In the genomic region with DNA sequence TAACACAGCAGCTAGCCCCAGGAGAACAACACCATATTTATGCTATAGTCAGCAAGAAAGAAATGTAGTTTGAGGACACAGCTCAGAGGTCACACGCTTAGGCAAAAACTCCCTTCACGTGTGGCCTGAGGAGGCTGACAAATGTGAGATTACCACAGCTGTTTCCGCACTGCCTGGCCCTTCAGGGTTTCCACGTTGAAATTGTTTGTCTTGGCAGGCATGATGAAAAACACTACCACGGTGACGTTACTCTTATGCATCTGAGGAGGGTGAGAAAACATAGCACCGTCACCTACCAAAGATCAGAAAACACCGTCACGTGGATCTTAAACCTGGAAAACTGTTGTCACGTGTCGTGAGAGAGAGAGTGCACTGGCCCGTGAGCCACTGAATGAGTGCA, we compare ENCODE assay signal across 24 mouse cellular contexts. TPM values are rescaled to one million over a fixed set of nuclear protein-coding genes. Genes with fewer than 3 reads are reported as not detected.
DNase-seq lines count a peak whose midpoint lies in the region; ATAC-seq and TF ChIP-seq lines count a peak whose summit lies in the region.
"Had no signal": no experiment of that assay in that cellular context is flagged by ENCODE, and none has a peak within 500 bp of the region (broad histone marks: within the 10 kb centered on the region; RNA-seq: fewer than 3 reads in every experiment).

No protein-coding gene starts in this region.

- H3K9ac ChIP-seq in liver, postnatal 0 days (replicated peaks): no peak overlapping the region
- H3K9ac ChIP-seq in liver, embryonic 12.5 days: no peak overlapping the region
- H3K9ac ChIP-seq: embryonic facial prominence, embryonic 13.5 days; hindbrain, embryonic 12.5 days; liver, embryonic 14.5 days; midbrain, embryonic 15.5 days; neural tube, embryonic 12.5 days had no signal

- WGBS in liver, postnatal 0 days (ENCODE audit: insufficient replicate concordance): 81% methylated on average over 12 of the region's 12 CpGs
- 71% methylated on average over 12 of the region's 12 CpGs for WGBS in liver, embryonic 12.5 days (ENCODE audit: insufficient replicate concordance)

- H3K4me3 ChIP-seq in liver, postnatal 0 days (ENCODE audit: low read depth, low read length): no peak overlapping the region
- H3K4me3 ChIP-seq in liver, embryonic 12.5 days: no peak overlapping the region
- H3K4me3 ChIP-seq: embryonic facial prominence, embryonic 13.5 days; gastrocnemius, adult 2 months; hindbrain, embryonic 12.5 days; layer of hippocampus, adult 2 months; midbrain, embryonic 15.5 days; neural tube, embryonic 12.5 days had no signal

- peak; percentile 73 for ATAC-seq in liver, postnatal 0 days
- no peak for ATAC-seq in liver, embryonic 12.5 days
- ATAC-seq in inflammation-experienced regulatory T-cells, adult 6 months: no peak
- ATAC-seq: forebrain, embryonic 14.5 days; midbrain, embryonic 15.5 days; Patski had no signal

- peak; percentile 6 to 8 for DNase-seq in heart, adult 9 months (ENCODE audit: low spot score in 2 of 2)
- no peak for DNase-seq in heart, adult 8-10 months (ENCODE audit: low spot score)
- peak; percentile 8 for DNase-seq in kidney, adult 18-20 months
- no peak for DNase-seq in kidney, postnatal 10 days
- DNase-seq in liver, postnatal 0 days: no peak
- DNase-seq in fibroblast of lung, adult 2 months (ENCODE audit: low read depth): peak; percentile 12
- DNase-seq: cerebellum, adult 11-12 months; cerebellum, postnatal 10 days; gastrocnemius, adult 2 months had no signal

- no peak for TF ChIP-seq EP300 in liver, postnatal 0 days (IDR thresholded peaks at IDR 0.05; ENCODE audit: low read depth)

- no peaks in the 10 kb centered on the region for H3K4me1 ChIP-seq in liver, postnatal 0 days (ENCODE audit: insufficient read depth)
- H3K4me1 ChIP-seq in liver, embryonic 12.5 days: no peaks in the 10 kb centered on the region
- H3K4me1 ChIP-seq: embryonic facial prominence, embryonic 13.5 days; hindbrain, embryonic 12.5 days; midbrain, embryonic 15.5 days; neural tube, embryonic 12.5 days had no signal

- no peaks in the 10 kb centered on the region for H3K27me3 ChIP-seq in liver, postnatal 0 days (ENCODE audit: insufficient read depth, low read length)
- H3K27me3 ChIP-seq in liver, embryonic 12.5 days (replicated peaks): no peaks in the 10 kb centered on the region
- H3K27me3 ChIP-seq: embryonic facial prominence, embryonic 13.5 days; hindbrain, embryonic 12.5 days; midbrain, embryonic 15.5 days; neural tube, embryonic 12.5 days; Patski had no signal

- no peaks in the 10 kb centered on the region for H3K9me3 ChIP-seq in liver, postnatal 0 days (ENCODE audit: low read length)
- H3K9me3 ChIP-seq in liver, embryonic 12.5 days (replicated peaks): no peaks in the 10 kb centered on the region
- H3K9me3 ChIP-seq: embryonic facial prominence, embryonic 13.5 days; hindbrain, embryonic 12.5 days; midbrain, embryonic 15.5 days; neural tube, embryonic 12.5 days had no signal

- no peak overlapping the region for H3K4me2 ChIP-seq in liver, postnatal 0 days (ENCODE audit: low read depth, low read length)
- H3K4me2 ChIP-seq in liver, embryonic 12.5 days: no peak overlapping the region
- H3K4me2 ChIP-seq: embryonic facial prominence, embryonic 13.5 days; hindbrain, embryonic 12.5 days; midbrain, embryonic 15.5 days; neural tube, embryonic 12.5 days had no signal

- no peak overlapping the region for H3K27ac ChIP-seq in liver, postnatal 0 days (ENCODE audit: low read depth)
- H3K27ac ChIP-seq in liver, embryonic 12.5 days: no peak overlapping the region
- H3K27ac ChIP-seq: embryonic facial prominence, embryonic 13.5 days; gastrocnemius, adult 2 months; hindbrain, embryonic 12.5 days; kidney, postnatal 0 days; layer of hippocampus, adult 2 months; liver, embryonic 14.5 days; macrophage; midbrain, embryonic 15.5 days; neural tube, embryonic 12.5 days had no signal

- H3K36me3 ChIP-seq in liver, postnatal 0 days (replicated peaks; ENCODE audit: insufficient read depth, low read length): peaks cover 9% of the 10 kb centered on the region; the same call in 1 of the 2 replicates
- H3K36me3 ChIP-seq in liver, embryonic 12.5 days: no peaks in the 10 kb centered on the region; the same call in 1 of the 2 replicates
- H3K36me3 ChIP-seq: embryonic facial prominence, embryonic 13.5 days; hindbrain, embryonic 12.5 days; midbrain, embryonic 15.5 days; neural tube, embryonic 12.5 days had no signal

- no peak for TF ChIP-seq CTCF in liver, postnatal 0 days (IDR thresholded peaks at IDR 0.05; ENCODE audit: low read depth)

RNA-seq across cellular contexts. Expression of a gene that starts 21.5 kb away (rescaled TPM):
- not detected for total RNA-seq in heart, adult 8-10 months (2022)
- polyA plus RNA-seq in liver, postnatal 0 days (2015; fragmentation: Nextera tagmentation; extraction: Ambion mirVana): 90.8 and 92.7 TPM in 2 replicates
- 34.4 and 36.7 TPM in 2 replicates for polyA plus RNA-seq in liver, embryonic 12.5 days (2016; fragmentation: Nextera tagmentation; extraction: Ambion mirVana)
- not detected for polyA plus RNA-seq in inflammation-experienced regulatory T-cells, adult 6 months (2017; shearing (Covaris generic))
- total RNA-seq: ES-E14; gastrocnemius, adult 2 months had no signal
- polyA plus RNA-seq: embryonic facial prominence, embryonic 13.5 days; forebrain, embryonic 14.5 days; hindbrain, embryonic 12.5 days; kidney, postnatal 0 days; limb, embryonic 11.5 days; macrophage; Patski had no signal

RNA-seq across cellular contexts. Expression of a gene that starts 38.1 kb away (rescaled TPM):
- total RNA-seq in heart, adult 8-10 months (2022): not detected
- 0.09 TPM in 1 of 2 replicates, not detected in the other for polyA plus RNA-seq in liver, postnatal 0 days (2015; fragmentation: Nextera tagmentation; extraction: Ambion mirVana)
- polyA plus RNA-seq in liver, embryonic 12.5 days (2016; fragmentation: Nextera tagmentation; extraction: Ambion mirVana): 0.08 and 0.11 TPM in 2 replicates
- 1 to 10 TPM in 2 of 3 experiments, under 1 TPM in 1; 0.89 to 2.3 (median 1.1) TPM for polyA plus RNA-seq in inflammation-experienced regulatory T-cells, adult 6 months (2017; shearing (Covaris generic))
- total RNA-seq: gastrocnemius, adult 2 months had no signal
- polyA plus RNA-seq: heart, embryonic 16.5 days; macrophage had no signal

RNA-seq across cellular contexts. Expression of a gene that starts 56.4 kb away (rescaled TPM):
- 1,000 to 10,000 TPM; 3,276 to 3,540 (median 3,455) TPM for total RNA-seq in heart, adult 8-10 months (2022)
- 12.9 and 16.9 TPM in 2 replicates for polyA plus RNA-seq in liver, postnatal 0 days (2015; fragmentation: Nextera tagmentation; extraction: Ambion mirVana)
- 61.7 and 63.3 TPM in 2 replicates for polyA plus RNA-seq in liver, embryonic 12.5 days (2016; fragmentation: Nextera tagmentation; extraction: Ambion mirVana)
- 100 to 1,000 TPM in 2 of 3 experiments, 10 to 100 TPM in 1; 58.7 to 153 (median 114) TPM for polyA plus RNA-seq in inflammation-experienced regulatory T-cells, adult 6 months (2017; shearing (Covaris generic))

Comparison
In these comparisons a context has a peak if more than half of its experiments do, and no peak if none do; other contexts are left out.
1. DNase-seq: peak in heart, adult 9 months (2 of 2), kidney, adult 18-20 months (single experiment) and fibroblast of lung, adult 2 months (single experiment); none in heart, adult 8-10 months (single experiment), kidney, postnatal 10 days (single experiment) and liver, postnatal 0 days (single experiment).
2. RNA of a gene that starts 21.5 kb away (polyA plus RNA-seq): 90.8 to 92.7 TPM in liver, postnatal 0 days and 34.4 to 36.7 TPM in liver, embryonic 12.5 days; not detected in inflammation-experienced regulatory T-cells, adult 6 months; every median in the first group is over 10 times any median in the second.